Mouse (Mus musculus): ENCODE data around the gene Mfsd14b.

GRCm38 (mm10) chr13:65149940-65150339 lies 37.2 kb upstream of the Mfsd14b start, which contains the start of gene Olfr466:
- no peak for TF ChIP-seq CTCF (IDR thresholded peaks at IDR 0.05; ENCODE audit: low read depth, low read length)
- TF ChIP-seq POLR2A (IDR thresholded peaks at IDR 0.05; ENCODE audit: extremely low read depth, insufficient read depth, low read length): no peak

All from liver, adult 2 months (tissue).